Mouse (Mus musculus): ENCODE data around the gene Rbm33. TPM values are rescaled to one million over a fixed set of nuclear protein-coding genes. Genes with fewer than 3 reads are reported as not detected.

Gene Rbm33
- polyA plus RNA-seq, 1 experiment from 2014 or later: 19.6 TPM

DNA sequence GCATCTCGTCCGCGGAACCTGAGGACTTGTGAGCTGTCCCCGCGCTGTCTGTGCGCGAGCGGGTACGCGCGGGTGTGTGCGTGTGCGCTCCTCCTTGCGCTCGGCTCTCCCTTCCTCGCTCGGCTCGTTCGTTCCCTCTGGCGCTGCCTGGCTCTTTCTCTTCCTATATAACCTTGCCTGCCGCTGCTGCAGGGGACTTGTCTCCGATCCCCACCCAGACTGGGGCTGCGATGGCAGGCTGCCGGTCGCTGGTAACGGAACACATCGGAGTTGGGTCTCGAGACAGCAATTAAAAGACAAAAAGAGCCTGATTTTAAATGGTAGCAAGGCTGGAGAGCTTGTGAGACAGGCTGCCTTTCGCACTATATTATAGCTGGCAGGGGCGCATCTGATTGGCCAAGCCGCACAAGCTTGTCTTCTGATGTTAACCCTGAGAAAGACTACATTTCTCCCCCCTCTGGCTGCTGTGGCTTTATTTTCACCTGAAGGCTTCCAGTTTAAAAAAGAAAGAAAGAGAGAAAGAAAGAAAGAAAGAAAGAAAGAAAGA, 149.9 kb downstream of the Rbm33 start, which contains the start of gene Shh:
Gene Shh, minus strand, starts transcription at position 497 of the 547 bp plus-strand sequence.
- Histone ChIP-seq H3K4me3 (peak within 1 kb of the TSS; percentile 52), H3K9me3 (no peaks in the 10 kb centered on the region), H3K4me1 (peaks cover 40% of the 10 kb centered on the region), H3K36me3 (no peaks in the 10 kb centered on the region), H3K4me2 (replicated peaks) (peak within 1 kb of the TSS; percentile 89), H3K27ac (replicated peaks) (peak within 1 kb of the TSS; percentile 78), H3K27me3 (peaks cover 83% of the 10 kb centered on the region), H3K9ac (replicated peaks) (peak within 1 kb of the TSS; percentile 51)
- ATAC-seq (replicated peaks): peak; percentile 74
- under 1% methylated on average over 31 of the region's 31 CpGs for WGBS

Other genes with a start within 250 kb of the Rbm33 start
- gene Insig1, start 245.8 kb upstream of the Rbm33 start, polyA plus RNA-seq (2015; fragmentation: Nextera tagmentation; extraction: Ambion mirVana): 75.7 and 77.2 TPM in 2 replicates
- gene En2, start 151.4 kb upstream of the Rbm33 start, polyA plus RNA-seq (2015; fragmentation: Nextera tagmentation; extraction: Ambion mirVana): not detected in 2 replicates
- 0.70 and 1.2 TPM in 2 replicates for gene Cnpy1, start 71.3 kb upstream of the Rbm33 start, polyA plus RNA-seq (2015; fragmentation: Nextera tagmentation; extraction: Ambion mirVana)
- 0.49 and 0.81 TPM in 2 replicates for gene Shh, start 150.1 kb downstream of the Rbm33 start, polyA plus RNA-seq (2015; fragmentation: Nextera tagmentation; extraction: Ambion mirVana)